Mouse (Mus musculus): ENCODE results near the gene Car3.

Gene Car3

DNA sequence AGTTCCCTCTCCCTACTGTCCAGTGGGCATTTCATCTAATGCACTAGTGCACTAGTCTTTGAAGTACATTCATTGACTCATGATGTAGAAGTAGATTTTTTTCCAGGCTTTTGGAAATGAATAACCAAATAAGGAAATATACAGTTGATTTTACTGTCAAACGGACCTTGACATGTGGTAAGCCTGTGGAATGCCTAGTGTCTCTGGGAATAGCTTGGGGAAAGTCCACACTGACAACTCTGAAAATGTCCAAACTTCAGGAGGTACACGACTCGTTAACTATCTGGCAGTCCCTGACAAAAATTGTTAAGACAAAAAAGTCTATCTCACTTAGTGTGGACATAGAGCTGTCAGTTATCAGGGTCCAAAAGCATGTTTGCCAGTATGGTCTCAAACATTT, 40.9 kb downstream of the Car3 start:
- no peak for DNase-seq (ENCODE audit: low read depth, low spot score)

DNA sequence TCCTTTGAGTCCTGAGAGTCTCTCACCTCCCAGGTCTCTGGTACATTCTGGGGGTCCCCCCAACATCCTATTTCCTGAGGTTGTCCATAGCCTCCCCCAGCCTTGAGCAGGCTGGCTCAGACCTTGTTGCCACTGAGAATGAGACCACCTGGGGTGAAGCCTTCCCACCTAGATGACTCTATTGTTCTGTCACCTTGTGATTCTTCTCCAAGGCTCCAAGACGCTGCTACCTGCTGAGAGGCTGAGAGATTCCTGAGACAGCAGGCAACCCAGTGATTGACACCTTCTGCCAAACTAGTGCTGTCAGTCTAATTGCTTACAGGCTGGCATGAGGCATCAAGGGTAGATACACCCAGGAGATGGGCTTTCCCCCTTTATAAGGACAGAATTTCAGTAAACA, 44.0 kb downstream of the Car3 start:
- no peak for DNase-seq (ENCODE audit: low read depth, low spot score)

GRCm38 (mm10) chr3:14911992-14912582, 48.8 kb downstream of the Car3 start:
- no peak for DNase-seq (ENCODE audit: low read depth, low spot score)

GRCm38 (mm10) chr3:14913774-14914173, 50.5 kb downstream of the Car3 start:
- DNase-seq (ENCODE audit: low read depth, low spot score): no peak

DNA sequence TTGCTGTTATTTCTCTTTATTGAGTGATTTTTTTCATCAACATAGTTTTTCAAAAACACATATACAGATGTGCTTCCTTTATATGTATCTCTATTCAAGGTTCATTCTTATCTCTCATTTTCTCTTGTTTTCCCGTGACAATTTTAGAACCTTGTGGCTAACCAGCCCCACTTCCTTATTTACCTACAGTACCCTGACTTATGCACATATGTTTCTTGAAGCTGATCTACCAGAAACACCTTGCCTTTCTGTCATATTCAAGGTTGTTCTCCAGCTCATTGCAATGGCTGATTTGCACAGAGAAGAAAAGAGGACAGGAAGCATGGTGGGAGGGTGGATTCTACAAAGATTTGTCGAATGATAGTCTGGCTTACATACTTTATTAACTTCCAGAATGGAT, 52.0 kb downstream of the Car3 start:
- DNase-seq (ENCODE audit: low read depth, low spot score): no peak

DNA sequence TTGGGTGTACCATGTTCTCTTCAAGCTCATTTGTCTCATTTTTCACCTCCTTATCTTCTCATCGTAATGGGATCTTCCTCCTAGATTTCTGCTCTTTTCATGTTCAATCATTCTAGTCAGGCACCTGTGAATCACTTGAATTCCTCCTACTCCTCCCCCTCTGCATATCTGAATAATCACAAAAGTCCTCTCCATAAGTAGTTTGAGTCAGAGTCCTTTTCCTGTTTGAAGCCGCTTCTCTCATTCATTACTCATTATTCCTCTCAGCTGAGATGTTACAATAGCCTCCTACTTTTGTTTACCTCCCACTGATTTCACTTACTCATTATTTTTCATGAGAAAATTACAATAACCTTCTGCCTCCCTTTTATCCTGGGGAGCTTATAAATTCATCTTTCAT, 53.9 kb downstream of the Car3 start:
- no peak for DNase-seq (ENCODE audit: low read depth, low spot score)

All from skeletal muscle tissue, adult 2 months (tissue).